In the genomic region with DNA sequence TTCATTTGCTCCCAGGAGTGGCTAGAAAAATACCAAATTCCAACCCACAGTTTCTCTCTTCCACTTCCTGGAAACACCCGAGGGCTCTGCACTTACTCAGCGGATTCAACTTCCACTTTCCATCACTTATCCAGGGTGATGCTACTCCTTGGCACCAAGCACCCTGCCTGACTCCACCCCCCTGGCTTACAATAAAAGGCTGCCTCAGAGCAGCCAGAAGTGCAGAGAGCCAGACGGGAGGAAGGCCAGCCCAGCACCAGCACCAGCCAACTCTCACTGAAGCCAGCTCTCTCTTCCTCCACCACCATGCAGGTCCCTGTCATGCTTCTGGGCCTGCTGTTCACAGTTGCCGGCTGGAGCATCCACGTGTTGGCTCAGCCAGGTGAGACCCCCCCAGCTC, we compare ENCODE assay signal across 7 mouse cellular contexts. TPM values are rescaled to one million over a fixed set of nuclear protein-coding genes. Genes with fewer than 3 reads are reported as not detected.
A peak's percentile ranks its signal among the peaks of the same experiment; 100 is the strongest.
DNase-seq lines count a peak whose midpoint lies in the region.

Gene Ccl2, plus strand, starts transcription at position 216 of the 400 bp plus-strand sequence.

- H3K4me3 ChIP-seq in heart, embryonic 10.5 days, result no peak within 1 kb of the TSS

- DNase-seq in 3T3-L1 (ENCODE audit: low read depth, low spot score), result peak; percentile 98
- DNase-seq in Muller cell, postnatal 12 days (ENCODE audit: inconsistent ontology term), result peak; percentile 97
- DNase-seq in cerebellum, postnatal 36 days, result peak; percentile 10 to 20
- DNase-seq in heart, embryonic 10.5 days (ENCODE audit: low spot score), result no peak
- DNase-seq in layer of hippocampus, adult 9-10 months (ENCODE audit: low spot score), result peak; percentile 40
- peak; percentile 86 for DNase-seq in lung, postnatal 36 days
- peak; percentile 56 for DNase-seq in testis, postnatal 10 days (ENCODE audit: low spot score)

- H3K27ac ChIP-seq in heart, embryonic 10.5 days, result peak within 1 kb of the TSS; percentile 17; the same call in 1 of the 2 replicates

- H3K27me3 ChIP-seq in heart, embryonic 10.5 days (ENCODE audit: insufficient read depth, poor library complexity, severe bottlenecking), result no peaks in the 10 kb centered on the region

- H3K36me3 ChIP-seq in heart, embryonic 10.5 days, result no peaks in the 10 kb centered on the region

- H3K4me1 ChIP-seq in heart, embryonic 10.5 days, result peaks cover 9% of the 10 kb centered on the region; the same call in 1 of the 2 replicates

- WGBS in heart, embryonic 10.5 days, result 52% methylated on average over 5 of the region's 5 CpGs

- H3K9me3 ChIP-seq in heart, embryonic 10.5 days, result no peaks in the 10 kb centered on the region

RNA-seq across cellular contexts. Expression of gene Ccl2, which starts in this region (rescaled TPM):
- 6.7 and 8.0 TPM in 2 replicates for polyA plus RNA-seq in heart, embryonic 10.5 days (2016; fragmentation: Nextera tagmentation; extraction: Ambion mirVana)
